8 mouse cellular contexts compared by ENCODE assay signal in genomic region chr17:35710705-35711347, GRCm38 (mm10). TPM values are rescaled to one million over a fixed set of nuclear protein-coding genes. Genes with fewer than 3 reads are reported as not detected.
DNase-seq lines count a peak whose midpoint lies in the region; ATAC-seq and TF ChIP-seq lines count a peak whose summit lies in the region.

No protein-coding gene starts in this region.

- no peaks in the 10 kb centered on the region for H3K9me3 ChIP-seq in liver, embryonic 11.5 days (ENCODE audit: control insufficient read depth, low read length)
- H3K9me3 ChIP-seq in liver, postnatal 0 days (ENCODE audit: low read length): no peaks in the 10 kb centered on the region
- H3K9me3 ChIP-seq in embryonic facial prominence, embryonic 10.5 days: no peaks in the 10 kb centered on the region
- H3K9me3 ChIP-seq in intestine, embryonic 16.5 days (ENCODE audit: control insufficient read depth, low read length): no peaks in the 10 kb centered on the region
- no peaks in the 10 kb centered on the region for H3K9me3 ChIP-seq in neural tube, embryonic 13.5 days

- no peak overlapping the region for H3K4me2 ChIP-seq in liver, embryonic 11.5 days
- no peak overlapping the region for H3K4me2 ChIP-seq in liver, postnatal 0 days (ENCODE audit: low read depth, low read length)
- H3K4me2 ChIP-seq in intestine, embryonic 16.5 days (ENCODE audit: low read depth, low read length): no peak overlapping the region
- no peak overlapping the region for H3K4me2 ChIP-seq in neural tube, embryonic 13.5 days

- H3K36me3 ChIP-seq in liver, embryonic 11.5 days (ENCODE audit: control insufficient read depth, insufficient read depth, low read length): no peaks in the 10 kb centered on the region
- no peaks in the 10 kb centered on the region for H3K36me3 ChIP-seq in liver, postnatal 0 days (replicated peaks; ENCODE audit: insufficient read depth, low read length)
- no peaks in the 10 kb centered on the region for H3K36me3 ChIP-seq in embryonic facial prominence, embryonic 10.5 days (replicated peaks)
- no peaks in the 10 kb centered on the region for H3K36me3 ChIP-seq in intestine, embryonic 16.5 days (ENCODE audit: control insufficient read depth, insufficient read depth, low read length)
- no peaks in the 10 kb centered on the region for H3K36me3 ChIP-seq in neural tube, embryonic 13.5 days

- no peak for ATAC-seq in liver, embryonic 11.5 days (replicated peaks; ENCODE audit: low FRiP score)
- no peak for ATAC-seq in liver, postnatal 0 days
- ATAC-seq in intestine, embryonic 16.5 days: peak; percentile 61; the same call in 1 of the 2 replicates
- peak; percentile 80; the same call in 1 of the 2 replicates for ATAC-seq in neural tube, embryonic 13.5 days (ENCODE audit: low read depth)

- WGBS in liver, embryonic 11.5 days: 39% methylated on average over 8 of the region's 8 CpGs
- 42% methylated on average over 8 of the region's 8 CpGs for WGBS in liver, postnatal 0 days (ENCODE audit: insufficient replicate concordance)
- 40% methylated on average over 8 of the region's 8 CpGs for WGBS in embryonic facial prominence, embryonic 10.5 days
- 30% methylated on average over 8 of the region's 8 CpGs for WGBS in intestine, embryonic 16.5 days
- WGBS in neural tube, embryonic 13.5 days: 31% methylated on average over 8 of the region's 8 CpGs

- H3K9ac ChIP-seq in liver, embryonic 11.5 days (ENCODE audit: low read depth, low read length): no peak overlapping the region
- no peak overlapping the region for H3K9ac ChIP-seq in liver, postnatal 0 days (replicated peaks)
- H3K9ac ChIP-seq in intestine, embryonic 16.5 days (ENCODE audit: low read depth, low read length): no peak overlapping the region
- no peak overlapping the region for H3K9ac ChIP-seq in neural tube, embryonic 13.5 days

- DNase-seq in liver, embryonic 11.5 days (ENCODE audit: low spot score): no peak
- DNase-seq in liver, postnatal 0 days: no peak
- DNase-seq in embryonic facial prominence, embryonic 10.5 days (ENCODE audit: low spot score): peak; percentile 65
- no peak for DNase-seq in left cerebral cortex, adult 18-20 months (ENCODE audit: low spot score in 2 of 2)
- DNase-seq in urinary bladder, postnatal 14 days (ENCODE audit: low spot score): no peak
- DNase-seq in layer of hippocampus, postnatal 14 days (ENCODE audit: low spot score in 2 of 2): no peak

- H3K27me3 ChIP-seq in liver, embryonic 11.5 days (replicated peaks; ENCODE audit: control insufficient read depth, insufficient read depth, low read length): no peaks in the 10 kb centered on the region
- no peaks in the 10 kb centered on the region for H3K27me3 ChIP-seq in liver, postnatal 0 days (ENCODE audit: insufficient read depth, low read length)
- H3K27me3 ChIP-seq in embryonic facial prominence, embryonic 10.5 days (replicated peaks; ENCODE audit: low read depth, poor library complexity, severe bottlenecking): no peaks in the 10 kb centered on the region
- no peaks in the 10 kb centered on the region for H3K27me3 ChIP-seq in intestine, embryonic 16.5 days (replicated peaks; ENCODE audit: control insufficient read depth, insufficient read depth, low read length)
- H3K27me3 ChIP-seq in neural tube, embryonic 13.5 days: no peaks in the 10 kb centered on the region

- H3K27ac ChIP-seq in liver, embryonic 11.5 days (ENCODE audit: low read depth, low read length): peak overlapping the region; percentile 9; the same call in 1 of the 2 replicates
- H3K27ac ChIP-seq in liver, postnatal 0 days (ENCODE audit: low read depth): no peak overlapping the region
- H3K27ac ChIP-seq in embryonic facial prominence, embryonic 10.5 days (replicated peaks): peak overlapping the region; percentile 65
- peak overlapping the region; percentile 55 for H3K27ac ChIP-seq in intestine, embryonic 16.5 days (ENCODE audit: low read length)
- peak overlapping the region; percentile 62; the same call in 1 of the 2 replicates for H3K27ac ChIP-seq in neural tube, embryonic 13.5 days (replicated peaks)

- H3K4me1 ChIP-seq in liver, embryonic 11.5 days (replicated peaks; ENCODE audit: control insufficient read depth, insufficient read depth, low read length): no peaks in the 10 kb centered on the region; the same call in none of the 2 replicates
- 0 out of 2 replicates have a peak, but pooled peaks cover 5% of the 10 kb centered on the region for H3K4me1 ChIP-seq in liver, postnatal 0 days (ENCODE audit: insufficient read depth)
- H3K4me1 ChIP-seq in embryonic facial prominence, embryonic 10.5 days: peaks cover 26% of the 10 kb centered on the region
- H3K4me1 ChIP-seq in intestine, embryonic 16.5 days (ENCODE audit: control insufficient read depth, insufficient read depth, low read length): peaks cover 11% of the 10 kb centered on the region
- H3K4me1 ChIP-seq in neural tube, embryonic 13.5 days (replicated peaks): peaks cover 17% of the 10 kb centered on the region

- no peak overlapping the region for H3K4me3 ChIP-seq in liver, embryonic 11.5 days (ENCODE audit: low read depth, low read length)
- H3K4me3 ChIP-seq in liver, postnatal 0 days (ENCODE audit: low read depth, low read length): no peak overlapping the region
- 0 out of 2 replicates have a peak overlapping the region, but pooled peaks have one; percentile 1 for H3K4me3 ChIP-seq in embryonic facial prominence, embryonic 10.5 days
- H3K4me3 ChIP-seq in intestine, embryonic 16.5 days (ENCODE audit: low read length): no peak overlapping the region
- no peak overlapping the region for H3K4me3 ChIP-seq in neural tube, embryonic 13.5 days

- TF ChIP-seq EP300 in liver, postnatal 0 days (IDR thresholded peaks at IDR 0.05; ENCODE audit: low read depth): no peak

- TF ChIP-seq CTCF in liver, postnatal 0 days (IDR thresholded peaks at IDR 0.05; ENCODE audit: low read depth): no peak

RNA-seq across cellular contexts. Expression of gene Ddr1, which starts 6.4 kb away (rescaled TPM):
- polyA plus RNA-seq in liver, embryonic 11.5 days (2014; fragmentation: Nextera tagmentation; extraction: Ambion mirVana): 13.2 and 15.9 TPM in 2 replicates
- polyA plus RNA-seq in liver, postnatal 0 days (2015; fragmentation: Nextera tagmentation; extraction: Ambion mirVana): 2.2 and 2.3 TPM in 2 replicates
- polyA plus RNA-seq in embryonic facial prominence, embryonic 10.5 days (2016; fragmentation: Nextera tagmentation; extraction: Ambion mirVana): 49.1 and 65.3 TPM in 2 replicates
- 54.1 and 57.1 TPM in 2 replicates for polyA plus RNA-seq in intestine, embryonic 16.5 days (2015; fragmentation: Nextera tagmentation; extraction: Ambion mirVana)
- 119 and 122 TPM in 2 replicates for polyA plus RNA-seq in neural tube, embryonic 13.5 days (2015; fragmentation: Nextera tagmentation; extraction: Ambion mirVana)
- 10 to 100 TPM; 49.0 to 51.5 TPM for total RNA-seq in left cerebral cortex, adult 18-20 months (2021)
- total RNA-seq in layer of hippocampus, postnatal 14 days (2021): 10 to 100 TPM; 73.6 to 81.0 TPM

RNA-seq across cellular contexts. Expression of gene Gtf2h4, which starts 37.3 kb away (rescaled TPM):
- 55.3 and 58.6 TPM in 2 replicates for polyA plus RNA-seq in liver, embryonic 11.5 days (2014; fragmentation: Nextera tagmentation; extraction: Ambion mirVana)
- polyA plus RNA-seq in liver, postnatal 0 days (2015; fragmentation: Nextera tagmentation; extraction: Ambion mirVana): 14.1 and 15.2 TPM in 2 replicates
- 57.6 and 61.4 TPM in 2 replicates for polyA plus RNA-seq in embryonic facial prominence, embryonic 10.5 days (2016; fragmentation: Nextera tagmentation; extraction: Ambion mirVana)
- polyA plus RNA-seq in intestine, embryonic 16.5 days (2015; fragmentation: Nextera tagmentation; extraction: Ambion mirVana): 41.9 and 45.1 TPM in 2 replicates
- 25.5 and 28.8 TPM in 2 replicates for polyA plus RNA-seq in neural tube, embryonic 13.5 days (2015; fragmentation: Nextera tagmentation; extraction: Ambion mirVana)
- 10 to 100 TPM; 26.7 to 37.5 TPM for total RNA-seq in left cerebral cortex, adult 18-20 months (2021)
- total RNA-seq in layer of hippocampus, postnatal 14 days (2021): 10 to 100 TPM; 23.9 to 25.8 TPM

RNA-seq across cellular contexts. Expression of gene Vars2, which starts 43.4 kb away (rescaled TPM):
- polyA plus RNA-seq in liver, embryonic 11.5 days (2014; fragmentation: Nextera tagmentation; extraction: Ambion mirVana): 18.8 and 20.6 TPM in 2 replicates
- polyA plus RNA-seq in liver, postnatal 0 days (2015; fragmentation: Nextera tagmentation; extraction: Ambion mirVana): 4.6 and 5.0 TPM in 2 replicates
- 19.9 and 22.0 TPM in 2 replicates for polyA plus RNA-seq in embryonic facial prominence, embryonic 10.5 days (2016; fragmentation: Nextera tagmentation; extraction: Ambion mirVana)
- 19.3 and 22.8 TPM in 2 replicates for polyA plus RNA-seq in intestine, embryonic 16.5 days (2015; fragmentation: Nextera tagmentation; extraction: Ambion mirVana)
- 10.6 and 11.3 TPM in 2 replicates for polyA plus RNA-seq in neural tube, embryonic 13.5 days (2015; fragmentation: Nextera tagmentation; extraction: Ambion mirVana)
- 10 to 100 TPM; 34.3 to 35.1 TPM for total RNA-seq in left cerebral cortex, adult 18-20 months (2021)
- 10 to 100 TPM; 34.3 to 34.8 TPM for total RNA-seq in layer of hippocampus, postnatal 14 days (2021)

Comparison
In these comparisons a context has a peak if more than half of its experiments do, and no peak if none do; other contexts are left out.
1. ATAC-seq: peak in intestine, embryonic 16.5 days (single experiment) and neural tube, embryonic 13.5 days (single experiment); none in liver, embryonic 11.5 days (single experiment) and liver, postnatal 0 days (single experiment).